Mouse (Mus musculus) gastrocnemius, adult 8-10 months (tissue): Measurements from ENCODE around the gene Ak8. TPM values are rescaled to one million over a fixed set of nuclear protein-coding genes. Genes with fewer than 3 reads are reported as not detected.
A peak's percentile ranks its signal among the peaks of the same experiment; 100 is the strongest.

ENCODE experiments used
- DNase-seq, 2 experiments: peaks; one replicate each; pipeline ENCODE4 v3.0.0; 2022; ENCODE audit warnings: low spot score in 2 of 2
- total RNA-seq, 4 experiments: library from RNA; stranded (reverse); gene quantifications; 2 replicates each; pipeline ENCODE4 v1.2.4; 2022

Ak8 gene
- total RNA-seq, 4 experiments from 2014 or later, result not detected

DNA sequence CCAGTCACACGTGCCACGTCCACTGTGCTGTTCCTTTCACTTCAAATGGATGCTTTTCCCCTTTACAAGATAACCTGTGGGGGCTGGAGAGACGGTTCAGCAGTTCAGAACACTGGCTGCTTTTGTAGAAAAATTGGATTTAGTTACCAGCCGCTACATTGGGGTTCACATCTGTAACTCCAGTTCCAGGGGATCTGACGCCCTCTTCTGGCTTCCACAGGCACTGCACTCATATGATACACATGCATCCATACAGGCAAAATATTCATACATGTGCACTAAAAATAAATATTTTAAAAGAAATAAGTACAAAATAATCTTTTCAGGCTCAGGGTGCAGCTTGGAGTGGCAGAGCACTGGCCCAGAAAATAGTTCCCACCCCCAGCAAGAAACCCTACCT lies 94.7 kb downstream of the Ak8 start:
- DNase-seq, result no peak

DNA sequence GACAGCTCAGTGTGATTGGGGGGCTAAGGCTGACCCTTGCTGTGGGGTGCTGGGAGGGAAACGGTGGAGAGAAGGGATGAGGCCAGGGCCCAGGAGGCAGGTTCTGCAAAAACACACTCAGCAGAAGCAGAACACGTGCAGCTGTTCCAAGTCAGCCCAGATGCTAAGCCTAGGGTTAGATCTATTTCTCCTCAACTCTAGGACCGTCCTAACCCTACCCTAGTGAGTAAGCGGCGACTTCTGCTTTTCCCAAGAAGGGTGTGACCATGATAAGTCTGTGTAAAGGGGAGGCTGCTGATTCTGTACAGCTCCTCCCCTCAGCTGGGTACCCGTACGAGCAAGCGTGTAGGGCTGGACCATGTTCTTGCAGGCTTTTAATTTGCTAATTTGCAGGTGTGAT lies 96.3 kb downstream of the Ak8 start:
- no peak for DNase-seq

DNA sequence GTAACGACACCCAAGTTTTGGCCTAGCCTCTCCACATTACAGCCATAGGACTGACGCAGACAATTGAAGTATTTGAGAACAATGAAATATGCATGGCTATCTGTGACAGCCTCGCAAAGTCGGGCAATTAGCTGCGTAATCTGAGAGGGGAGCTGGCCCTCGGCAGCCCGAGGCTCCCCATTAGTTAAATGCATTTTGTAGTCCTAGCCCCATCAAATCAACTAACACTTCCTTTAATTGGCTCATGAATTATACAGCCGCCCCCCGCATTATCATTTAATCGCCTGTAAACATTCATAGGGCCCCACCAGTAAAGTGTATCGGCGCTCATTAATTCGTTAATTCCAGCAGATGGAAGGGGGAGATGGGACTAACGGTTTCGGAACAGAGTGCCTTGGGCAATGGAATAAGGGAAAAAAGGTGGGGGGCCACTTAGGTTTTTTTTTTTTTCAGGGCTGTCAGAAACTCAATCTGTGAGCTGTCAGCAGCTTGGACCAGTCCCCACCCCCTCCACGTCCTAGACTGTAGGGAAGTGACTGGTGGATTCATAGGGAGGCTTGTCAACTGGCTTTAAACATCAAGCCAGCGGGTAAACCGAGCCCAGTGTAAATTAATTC lies 97.6 kb downstream of the Ak8 start:
- no peak for DNase-seq

DNA sequence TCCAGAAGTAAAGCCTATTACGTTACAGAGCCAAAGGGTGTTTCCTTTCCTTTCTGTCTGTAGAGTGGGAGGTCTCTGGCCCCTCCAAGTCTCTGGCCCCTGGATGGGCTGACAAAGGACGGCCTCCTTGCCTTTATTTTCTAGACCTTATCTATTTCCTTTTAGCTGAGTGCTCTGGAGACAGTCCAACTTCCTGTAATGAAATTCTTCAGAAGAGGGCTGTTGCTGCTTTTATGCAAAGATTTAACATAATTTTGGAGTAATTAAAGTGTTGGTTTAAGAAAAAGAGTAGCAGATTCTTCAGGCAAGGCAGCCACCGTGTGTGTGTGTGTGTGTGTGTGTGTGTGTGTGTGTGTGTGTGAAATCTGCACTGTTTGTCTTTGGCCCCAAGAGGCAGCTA lies 98.4 kb downstream of the Ak8 start:
- no peak for DNase-seq

DNA sequence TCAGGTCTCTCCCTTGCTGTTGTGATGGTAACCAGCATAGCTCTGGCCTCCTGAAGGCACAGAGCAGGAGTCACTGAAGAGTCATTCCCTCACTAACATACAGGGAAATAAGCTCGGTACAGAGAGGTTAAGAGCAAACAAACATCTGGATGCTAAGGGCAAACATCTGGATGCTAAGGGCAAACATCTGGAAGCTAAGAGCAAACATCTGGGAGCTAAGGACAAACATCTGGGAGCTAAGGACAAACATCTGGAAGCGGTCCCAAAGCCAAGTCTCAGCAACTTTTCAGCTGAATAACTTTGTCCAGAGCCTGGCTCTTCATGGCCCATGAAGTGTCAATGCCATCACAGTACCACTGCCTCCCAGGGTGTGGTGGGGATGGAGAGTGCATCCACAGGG lies 99.6 kb downstream of the Ak8 start:
- no peak for DNase-seq

DNA sequence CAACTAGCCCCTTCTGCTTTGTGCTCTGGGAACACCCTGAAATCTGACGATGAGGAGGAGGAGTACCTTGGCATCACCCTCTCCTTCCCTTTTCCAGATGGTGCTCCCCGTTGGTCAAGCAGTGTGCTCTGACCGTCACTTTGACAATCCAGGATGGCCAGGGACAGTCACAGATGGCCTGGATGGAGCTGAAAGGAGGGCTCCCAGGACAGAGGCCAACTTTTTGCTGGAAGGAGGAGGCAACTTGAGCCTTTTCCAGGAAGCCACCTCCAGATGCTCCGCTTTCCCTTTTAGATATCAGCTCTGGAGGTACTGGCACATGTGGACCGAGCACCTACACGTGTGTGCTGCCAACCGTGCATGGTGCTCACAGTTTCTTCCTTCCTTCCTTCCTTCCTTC lies 103.4 kb downstream of the Ak8 start:
- no peak for DNase-seq

DNA sequence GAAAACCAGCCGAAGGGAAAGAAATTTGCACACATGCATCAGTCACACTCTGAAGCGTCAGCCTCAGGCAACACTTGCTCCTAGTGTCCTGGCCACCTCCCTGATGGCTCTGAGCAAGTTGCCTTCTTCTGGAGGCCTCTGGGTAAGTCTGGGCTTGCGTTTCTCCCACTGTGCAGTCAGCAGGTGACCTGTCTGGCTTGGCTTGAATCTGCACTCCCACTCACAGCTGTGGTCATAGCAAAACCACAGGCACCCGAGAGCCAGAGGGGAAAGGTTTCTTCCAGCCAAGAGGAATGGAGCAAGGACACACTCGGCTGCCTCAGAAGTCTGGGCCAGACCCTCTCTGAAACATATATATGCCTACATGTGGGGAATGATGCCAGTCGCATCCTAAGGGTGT lies 108.9 kb downstream of the Ak8 start:
- DNase-seq, result no peak

DNA sequence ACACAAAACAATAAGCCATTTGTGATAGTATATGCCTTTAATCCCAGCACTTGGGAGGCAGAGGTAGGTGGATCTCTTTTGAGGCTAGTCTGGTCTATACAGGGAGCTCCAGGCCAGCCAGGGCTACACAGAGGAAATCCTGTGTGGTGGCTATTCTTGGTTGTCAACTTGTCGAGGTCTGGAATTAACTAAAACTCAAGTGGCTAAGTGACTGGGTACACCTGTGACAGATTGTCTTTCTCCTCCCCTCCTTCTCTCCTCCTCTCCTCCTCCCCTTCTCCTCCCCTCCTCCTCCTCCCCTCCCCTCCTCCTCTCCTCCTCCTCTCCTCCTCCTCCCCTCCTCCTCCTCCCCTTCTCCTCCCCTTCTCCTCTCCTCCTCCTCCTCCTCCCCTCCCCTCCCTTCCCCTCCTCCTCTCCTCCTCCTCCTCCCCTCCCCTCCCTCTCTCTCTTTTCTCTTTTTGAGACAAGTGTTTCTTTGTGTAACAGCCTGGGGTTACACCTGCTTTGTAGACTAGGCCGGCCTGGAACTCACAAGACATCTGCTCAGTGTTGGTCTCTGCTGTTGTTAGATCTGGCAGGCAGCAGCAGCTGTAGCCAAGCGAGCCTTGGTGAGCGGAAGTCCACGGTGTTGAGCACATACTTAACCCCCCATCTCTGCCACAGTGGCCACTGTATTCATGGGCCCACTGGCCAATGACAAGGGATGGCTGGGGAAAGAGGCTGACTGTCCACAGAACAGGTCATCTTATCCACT lies 110.5 kb downstream of the Ak8 start:
- no peak for DNase-seq

DNA sequence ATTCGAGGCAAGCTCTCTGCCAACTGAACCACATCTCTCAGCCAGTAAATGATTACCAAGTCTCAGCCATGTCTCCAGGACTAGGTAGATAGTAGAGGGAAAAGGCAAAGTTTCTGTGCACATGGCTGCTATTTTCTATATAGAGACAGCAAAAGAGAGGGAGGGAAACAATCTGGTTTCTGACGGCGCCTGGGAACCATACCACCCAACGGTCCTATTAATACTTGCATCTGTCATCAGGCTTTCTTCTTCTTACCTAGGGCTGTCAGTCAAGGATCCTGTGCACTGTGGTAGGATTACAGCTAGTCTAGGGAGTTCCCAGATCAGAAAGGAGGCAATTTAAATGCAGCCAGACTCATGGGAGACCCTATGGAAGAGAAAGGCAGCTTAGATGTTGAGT lies 118.9 kb downstream of the Ak8 start:
- DNase-seq, result no peak

DNA sequence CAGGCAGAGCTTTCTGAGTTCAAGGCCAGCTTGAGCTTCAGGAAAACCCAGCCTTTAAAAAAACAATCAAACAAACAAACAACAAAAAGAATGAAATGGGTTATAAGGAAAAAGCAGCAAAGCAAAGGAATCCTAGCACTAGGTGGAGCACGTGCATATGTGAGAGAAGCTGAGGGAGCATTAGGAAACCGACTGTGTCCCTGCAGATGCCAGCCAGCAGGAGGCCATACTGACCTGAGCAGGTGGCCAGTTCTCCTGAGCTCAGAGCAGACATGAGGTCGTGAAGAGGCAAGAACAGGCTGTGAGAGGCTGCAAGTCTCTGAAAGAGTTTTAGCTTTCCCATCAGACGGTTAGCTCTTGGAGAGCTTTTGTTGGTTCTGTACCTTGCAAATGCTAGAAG lies 129.3 kb downstream of the Ak8 start:
- DNase-seq, result no peak

DNA sequence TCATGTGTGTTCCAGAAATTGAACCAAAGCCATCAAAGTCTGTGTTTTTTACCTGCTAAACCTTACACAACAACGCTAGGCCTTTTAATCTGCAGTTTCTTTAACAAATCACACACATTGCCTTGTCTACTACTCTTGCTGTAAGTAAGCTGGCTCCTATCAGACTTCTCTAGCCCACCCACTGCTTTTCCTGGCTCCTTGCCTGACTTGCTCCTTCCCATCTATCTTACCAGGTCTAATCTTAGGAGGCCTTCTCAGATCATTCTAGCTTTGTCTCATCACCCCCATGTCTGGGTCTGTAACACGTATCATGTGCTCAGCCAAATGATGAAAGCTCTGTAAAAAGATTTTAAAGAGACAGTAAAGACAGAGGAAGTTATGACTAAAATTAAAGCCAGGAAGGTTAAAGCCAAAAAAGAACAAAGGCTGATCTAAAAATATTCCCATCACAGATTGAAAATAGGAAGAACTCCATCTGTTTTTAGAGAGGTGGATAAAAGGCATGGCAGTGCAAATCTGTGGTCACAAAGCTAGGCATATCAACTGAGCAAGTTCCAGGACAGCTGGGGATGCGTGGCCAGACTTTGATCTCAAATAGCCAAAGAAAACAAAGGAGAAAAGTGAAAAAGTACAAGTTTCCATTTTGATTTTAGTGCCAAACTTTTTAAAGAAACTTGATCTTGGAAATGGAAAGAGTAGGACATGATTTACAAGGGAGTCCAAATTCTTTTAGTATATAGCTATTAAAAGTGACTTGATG lies 136.4 kb downstream of the Ak8 start:
- DNase-seq, result no peak

DNA sequence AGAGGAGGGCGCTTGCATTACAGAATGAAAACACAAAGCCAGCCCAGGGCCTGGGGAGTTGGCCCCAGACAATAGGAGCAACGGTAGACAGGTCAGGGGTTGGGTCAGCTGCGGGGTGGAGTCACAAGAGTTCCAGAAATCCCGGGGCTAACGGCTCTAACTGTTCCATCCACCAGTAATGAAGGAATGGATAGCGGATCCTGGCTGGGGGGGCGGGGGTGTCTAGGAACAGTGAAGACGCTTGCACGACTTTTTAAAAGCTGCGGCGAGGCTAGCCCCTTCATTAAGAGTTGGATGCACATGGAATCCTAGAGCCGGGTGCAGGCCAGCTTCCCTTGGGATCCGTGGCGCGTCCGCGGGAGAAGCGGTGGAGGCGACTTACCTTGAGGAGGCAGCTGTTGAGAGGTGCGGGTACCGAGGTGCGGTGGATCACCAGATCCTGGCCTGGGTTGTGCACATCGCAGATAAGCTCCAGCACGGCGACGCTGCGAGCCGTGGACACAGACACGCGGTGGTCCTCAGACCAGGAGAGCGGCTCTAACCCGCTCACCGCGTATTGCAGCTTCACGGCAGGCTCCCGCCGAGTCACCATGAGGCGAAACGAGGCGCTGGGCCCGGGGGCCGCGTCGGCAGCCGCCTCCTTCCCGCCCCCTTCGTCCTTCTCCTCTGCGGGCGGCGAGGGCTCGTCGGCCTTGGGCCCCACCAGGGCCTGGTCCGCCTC lies 139.7 kb downstream of the Ak8 start:
- peak in 1 of 2 experiments; percentile 5 for DNase-seq

DNA sequence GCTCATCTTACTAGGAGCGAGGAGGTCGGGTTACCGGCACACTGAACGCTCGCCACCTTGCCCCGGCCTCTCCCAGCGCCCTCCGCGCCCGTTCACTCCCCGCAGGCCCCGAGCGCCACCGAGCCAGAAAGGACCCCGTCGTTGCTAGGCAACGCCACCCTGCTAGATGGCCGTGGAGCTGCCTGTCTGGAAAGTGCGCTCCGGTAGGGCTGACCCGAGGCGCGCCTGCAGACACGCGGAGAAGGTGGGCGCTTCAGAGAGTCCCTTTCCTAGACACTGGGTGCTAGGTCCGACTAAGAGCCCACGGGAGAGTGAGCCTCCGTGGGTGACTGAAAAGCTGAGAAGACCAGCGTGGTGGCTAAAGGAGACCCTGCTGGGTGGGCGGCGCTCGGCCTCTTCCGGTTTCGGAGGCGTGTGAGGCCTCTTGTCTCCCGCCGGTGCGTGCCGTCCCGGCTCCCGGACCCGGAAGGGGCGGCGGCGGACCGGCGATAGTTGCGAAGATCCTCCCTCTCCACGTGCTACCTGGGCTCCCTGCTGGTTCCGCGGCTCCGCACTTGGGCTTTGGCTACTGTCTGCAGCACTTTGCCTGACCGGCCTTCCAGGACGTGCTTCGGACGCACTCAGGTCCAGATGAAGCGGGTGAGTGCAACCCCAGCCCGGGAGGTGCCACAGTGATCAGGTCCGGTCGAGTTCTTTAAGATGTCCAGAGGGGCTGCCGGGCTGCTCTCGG lies 140.4 kb downstream of the Ak8 start, which contains the start of the genes Gtf3c4 and Ddx31:
Gene Gtf3c4, minus strand, starts transcription at position 139 of the 730 bp plus-strand sequence.
Gene Ddx31, plus strand, starts transcription at position 185 of the 730 bp plus-strand sequence.
- DNase-seq, result peak; percentile 89 to 91

DNA sequence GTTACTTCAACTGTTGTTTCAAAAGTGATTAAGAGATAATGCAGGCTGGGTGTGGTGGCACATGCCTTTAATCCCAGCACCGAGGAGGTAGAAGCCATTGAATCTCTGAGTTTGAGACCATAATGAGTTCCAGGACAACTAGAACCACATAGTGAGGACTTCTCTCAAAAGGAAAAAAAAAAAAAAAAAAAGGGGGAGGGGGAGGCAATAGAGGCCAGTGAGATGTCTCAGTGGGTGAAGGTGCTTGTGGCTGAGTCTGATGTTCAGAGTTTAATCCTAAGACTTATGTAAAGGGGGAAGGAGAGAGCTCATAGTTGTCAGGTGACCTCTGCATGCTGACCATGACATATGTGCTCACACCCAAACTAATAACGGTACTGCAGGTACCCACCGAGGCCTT lies 142.1 kb downstream of the Ak8 start:
- DNase-seq, result no peak

DNA sequence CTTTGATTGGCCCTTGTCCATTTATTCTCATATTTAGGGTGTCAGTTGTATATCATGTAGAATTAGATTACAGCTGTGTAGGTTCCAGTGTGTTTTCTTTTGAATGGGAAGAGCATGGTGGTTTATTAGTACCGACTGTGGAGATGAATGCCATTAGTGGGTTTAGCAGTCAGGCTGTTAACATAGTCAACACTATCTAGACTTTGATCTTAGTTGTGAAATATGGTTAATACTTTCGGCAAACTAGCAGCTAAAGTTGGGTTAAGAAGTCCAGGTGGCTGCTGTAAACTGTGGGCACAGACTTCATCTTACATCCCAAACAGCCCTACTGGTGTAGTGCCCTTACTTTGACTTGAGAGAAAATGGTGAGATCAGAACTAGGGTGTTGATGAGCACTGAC lies 148.9 kb downstream of the Ak8 start:
- no peak for DNase-seq

DNA sequence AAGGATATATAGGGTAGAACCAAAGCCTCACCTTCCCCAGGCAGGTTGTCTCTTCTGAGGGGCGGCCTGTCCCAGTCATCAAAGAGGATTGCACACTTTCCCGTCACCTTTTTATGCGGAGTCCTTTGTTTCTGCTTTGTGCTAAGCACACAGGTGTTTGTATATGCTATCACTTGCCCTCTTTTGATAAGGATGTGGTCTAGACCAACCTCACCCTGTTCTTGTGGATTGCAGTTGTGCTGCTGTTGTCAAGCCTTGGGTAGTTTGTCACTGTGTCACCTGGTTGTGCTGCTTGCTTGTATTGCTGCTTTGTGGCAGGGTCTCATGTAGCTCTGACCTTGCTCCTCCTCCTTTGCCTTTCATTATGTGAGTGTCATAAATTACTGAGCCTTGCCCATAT lies 152.6 kb downstream of the Ak8 start:
- DNase-seq, result no peak

DNA sequence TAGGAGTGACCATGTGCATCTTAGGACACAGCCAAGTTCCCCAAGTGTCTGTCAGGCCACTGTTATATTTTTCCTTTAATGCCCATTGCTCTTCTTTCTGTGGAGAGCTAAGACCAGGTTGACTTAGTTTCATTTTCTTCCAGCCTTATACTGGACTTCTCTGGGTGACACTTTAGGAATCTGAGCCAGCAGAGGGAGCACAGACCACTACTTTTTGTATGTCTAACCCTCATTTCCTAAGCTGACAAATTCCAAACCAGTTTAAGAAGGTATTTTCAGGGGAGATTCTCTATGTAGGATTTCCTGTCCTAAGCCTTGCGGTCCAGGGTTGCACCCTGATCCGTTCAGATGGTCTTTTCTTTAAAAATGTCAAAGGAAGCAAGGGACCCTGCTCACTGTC lies 155.8 kb downstream of the Ak8 start:
- DNase-seq, result no peak

DNA sequence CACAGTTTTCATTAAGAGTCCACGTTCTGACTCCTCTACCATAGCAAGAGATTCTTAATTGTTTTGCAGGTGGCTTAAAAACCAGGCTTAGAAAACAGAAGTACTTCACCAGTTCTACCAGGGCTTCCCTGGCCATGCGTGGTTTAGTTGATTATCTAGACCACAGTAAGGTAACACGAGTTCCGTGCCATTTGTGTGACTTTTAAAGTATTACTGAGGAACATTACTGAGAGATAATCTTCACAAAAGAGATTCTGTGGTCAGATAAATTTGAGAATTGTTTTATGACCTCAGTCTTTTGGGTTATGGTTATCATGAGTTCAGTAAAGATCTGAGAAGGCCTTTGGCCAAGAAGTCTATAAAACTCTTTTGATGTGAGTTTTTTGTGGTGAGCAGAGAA lies 159.3 kb downstream of the Ak8 start:
- DNase-seq, result no peak

DNA sequence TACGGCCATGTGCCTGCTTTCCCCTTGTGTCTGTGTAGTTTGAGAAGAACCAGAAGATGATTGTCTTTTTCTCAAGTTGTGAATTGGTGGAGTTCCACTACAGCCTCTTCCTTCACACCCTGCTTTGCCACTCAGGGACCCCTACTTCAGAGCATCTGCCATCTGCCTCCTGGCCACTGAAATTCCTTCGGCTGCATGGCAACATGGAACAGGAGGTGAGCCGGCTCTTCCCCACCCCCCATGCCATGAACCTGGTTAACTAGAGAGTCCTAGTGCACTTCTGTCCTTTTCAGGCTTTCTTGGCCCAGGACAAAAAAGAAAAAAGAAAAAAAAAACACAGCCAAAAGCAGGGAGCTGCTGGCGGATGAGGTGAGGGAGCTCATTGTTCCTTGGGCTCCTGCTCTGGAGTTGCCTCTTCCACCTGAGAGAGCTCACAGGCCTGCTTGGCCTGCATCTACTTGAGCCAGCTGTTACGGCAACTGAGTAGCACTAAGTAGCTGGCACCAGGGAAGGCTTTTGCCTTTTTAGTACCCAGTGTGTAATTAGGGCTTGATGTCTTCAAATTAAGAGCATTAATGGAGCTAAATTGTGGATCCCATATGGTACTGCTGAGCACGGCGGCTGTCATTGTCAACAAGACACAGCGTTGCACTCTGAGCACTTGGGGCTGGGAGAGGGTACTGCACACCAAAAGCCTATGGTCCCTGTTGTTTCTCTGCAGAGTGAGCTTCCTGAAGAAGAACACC lies 160.9 kb downstream of the Ak8 start:
- no peak for DNase-seq
